Mouse (Mus musculus): Measurements from ENCODE around the gene Cltrn. TPM values are rescaled to one million over a fixed set of nuclear protein-coding genes. Genes with fewer than 3 reads are reported as not detected.

The Cltrn gene
- polyA plus RNA-seq, 1 experiment from 2014 or later = 0.23 TPM

DNA sequence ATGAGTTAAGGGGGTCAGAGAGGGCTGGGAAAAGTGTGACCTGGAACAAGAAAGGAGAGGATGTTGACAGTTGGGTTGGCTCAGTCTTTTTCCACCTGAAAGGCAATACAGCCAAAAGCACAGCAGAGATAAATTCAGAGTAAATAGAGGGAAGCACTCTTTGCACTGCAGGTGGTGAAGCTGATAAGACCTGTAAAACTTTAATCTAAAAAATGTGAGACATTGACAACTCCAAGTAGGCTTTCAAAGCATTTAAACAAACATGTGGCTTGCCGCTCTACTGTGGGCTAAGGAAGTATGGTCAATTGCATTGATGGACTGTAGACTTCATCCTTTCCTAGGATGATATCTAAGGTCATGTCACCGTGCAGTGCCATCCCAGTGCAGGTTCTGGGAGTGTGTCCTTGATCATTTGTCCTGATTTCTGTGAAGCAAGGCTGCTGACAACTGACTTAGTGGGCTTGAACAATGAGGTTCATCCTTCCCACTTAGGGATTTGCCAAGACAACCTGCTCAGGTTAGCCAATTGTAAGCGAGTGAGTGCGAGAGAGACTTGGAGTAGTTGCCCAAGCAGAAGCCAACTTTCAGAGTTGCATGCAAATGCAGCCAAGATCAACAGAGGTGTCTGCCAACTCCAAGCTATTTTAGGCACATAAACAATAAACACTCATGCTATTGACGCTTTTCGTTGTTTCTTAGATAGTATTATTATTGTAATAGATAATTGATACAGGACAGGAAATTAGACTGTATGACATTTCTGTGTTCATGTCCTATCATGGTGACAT lies 57.0 kb downstream of the Cltrn start:
- no peak for ATAC-seq (ENCODE audit: low FRiP score, low read depth)
- Histone ChIP-seq H3K4me1 (replicated peaks) (no peaks in the 10 kb centered on the region), H3K27ac (replicated peaks) (no peak overlapping the region), H3K4me3 (no peak overlapping the region), H3K36me3 (no peaks in the 10 kb centered on the region), H3K9ac (no peak overlapping the region), H3K27me3 (0 out of 2 replicates have a peak, but pooled peaks cover 2% of the 10 kb centered on the region), H3K4me2 (no peak overlapping the region), H3K9me3 (no peaks in the 10 kb centered on the region)
- 91% methylated on average over 6 of the region's 6 CpGs for WGBS

DNA sequence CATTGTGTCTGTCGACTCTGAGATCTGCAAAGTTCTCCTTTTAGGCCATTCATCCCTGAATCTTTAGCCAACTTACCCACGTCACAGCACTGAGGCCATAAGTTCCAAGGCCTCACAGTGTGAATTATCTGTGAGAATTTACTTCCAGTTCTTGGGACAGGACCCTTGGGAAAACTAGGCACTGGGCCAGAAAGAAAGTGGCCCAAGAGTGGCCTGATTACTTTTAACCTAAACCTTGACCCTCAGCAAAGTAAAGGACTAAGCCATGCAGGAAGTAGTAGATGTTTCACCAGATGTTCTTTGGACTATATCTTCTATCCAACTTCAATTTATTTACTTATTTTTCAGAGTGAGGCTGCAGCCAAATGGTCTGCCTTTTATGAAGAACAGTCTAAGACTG lies 64.1 kb downstream of the Cltrn start:
- no peaks in the 10 kb centered on the region for H3K4me1 ChIP-seq (replicated peaks)

DNA sequence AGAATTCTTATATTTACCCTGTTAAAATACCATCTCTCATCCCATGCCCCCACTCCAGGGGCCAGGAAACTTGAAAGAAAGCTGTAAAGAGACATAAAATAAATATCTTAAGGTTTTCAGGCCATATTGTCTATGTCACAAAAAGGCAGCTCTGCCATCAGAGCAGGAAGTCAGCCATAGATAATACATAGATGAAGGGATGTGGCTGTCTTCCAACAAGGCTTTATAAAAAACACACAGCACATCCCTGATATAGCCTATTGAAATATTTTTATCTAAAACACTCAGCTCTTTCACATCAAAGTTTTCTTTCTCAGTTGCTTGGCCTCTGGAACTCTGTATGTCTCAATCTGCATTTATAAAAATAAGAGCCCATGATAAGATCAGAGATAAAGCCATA lies 65.0 kb downstream of the Cltrn start:
- no peak overlapping the region for H3K4me2 ChIP-seq
- H3K9me3 ChIP-seq = no peaks in the 10 kb centered on the region
- H3K9ac ChIP-seq = no peak overlapping the region
- no peaks in the 10 kb centered on the region for H3K4me1 ChIP-seq (replicated peaks)
- no peaks in the 10 kb centered on the region for H3K36me3 ChIP-seq
- ATAC-seq (ENCODE audit: low FRiP score, low read depth) = no peak
- peaks cover 2% of the 10 kb centered on the region; the same call in 1 of the 2 replicates for H3K27me3 ChIP-seq
- H3K4me3 ChIP-seq = no peak overlapping the region
- no peak overlapping the region for H3K27ac ChIP-seq (replicated peaks)

More for the DNA sequence above, 64.1 kb downstream of the Cltrn start:
- no peak overlapping the region for H3K9ac ChIP-seq
- no peak overlapping the region for H3K4me2 ChIP-seq
- H3K9me3 ChIP-seq = no peaks in the 10 kb centered on the region
- ATAC-seq (ENCODE audit: low FRiP score, low read depth) = no peak
- H3K36me3 ChIP-seq = no peaks in the 10 kb centered on the region
- no peak overlapping the region for H3K4me3 ChIP-seq
- no peak overlapping the region for H3K27ac ChIP-seq (replicated peaks)
- WGBS = 67% methylated on average over 2 of the region's 2 CpGs
- peaks cover 2% of the 10 kb centered on the region; the same call in 1 of the 2 replicates for H3K27me3 ChIP-seq

GRCm38 (mm10) chrX:164154594-164154993 lies 66.0 kb downstream of the Cltrn start:
- 84% methylated on average over 5 of the region's 5 CpGs for WGBS
- H3K4me2 ChIP-seq = no peak overlapping the region
- H3K4me3 ChIP-seq = no peak overlapping the region
- ATAC-seq (ENCODE audit: low FRiP score, low read depth) = no peak
- H3K36me3 ChIP-seq = no peaks in the 10 kb centered on the region
- peaks cover 2% of the 10 kb centered on the region; the same call in 1 of the 2 replicates for H3K27me3 ChIP-seq
- H3K9ac ChIP-seq = no peak overlapping the region
- H3K9me3 ChIP-seq = no peaks in the 10 kb centered on the region
- no peak overlapping the region for H3K27ac ChIP-seq (replicated peaks)
- no peaks in the 10 kb centered on the region for H3K4me1 ChIP-seq (replicated peaks)

- H3K4me2 ChIP-seq = no peak overlapping the region
- WGBS = 100% methylated on average over 1 of the region's 1 CpGs
Measured at GRCm38 (mm10) chrX:164164681-164165080, 76.1 kb downstream of the Cltrn start.

More at GRCm38 (mm10) chrX:164164681-164165080, 76.1 kb downstream of the Cltrn start:
- no peaks in the 10 kb centered on the region for H3K9me3 ChIP-seq
- no peaks in the 10 kb centered on the region for H3K36me3 ChIP-seq
- ATAC-seq (ENCODE audit: low FRiP score, low read depth) = no peak
- no peaks in the 10 kb centered on the region for H3K4me1 ChIP-seq (replicated peaks)
- no peak overlapping the region for H3K9ac ChIP-seq
- H3K27ac ChIP-seq (replicated peaks) = no peak overlapping the region
- no peak overlapping the region for H3K4me3 ChIP-seq
- 0 out of 2 replicates have a peak, but pooled peaks cover 9% of the 10 kb centered on the region for H3K27me3 ChIP-seq

Other genes starting within 250 kb of the Cltrn start
- gene Ap1s2, start 179.8 kb upstream of the Cltrn start, polyA plus RNA-seq (2015; fragmentation: Nextera tagmentation; extraction: Ambion mirVana) = 120 and 123 TPM in 2 replicates
- 54.6 and 56.5 TPM in 2 replicates for gene Zrsr2, start 130.2 kb upstream of the Cltrn start, polyA plus RNA-seq (2015; fragmentation: Nextera tagmentation; extraction: Ambion mirVana)
- gene Car5b, start 60.8 kb upstream of the Cltrn start, polyA plus RNA-seq (2015; fragmentation: Nextera tagmentation; extraction: Ambion mirVana) = 0.49 and 0.96 TPM in 2 replicates
- gene Siah1b, start 12.3 kb upstream of the Cltrn start, polyA plus RNA-seq (2015; fragmentation: Nextera tagmentation; extraction: Ambion mirVana) = 17.9 and 19.1 TPM in 2 replicates
- gene Ace2, start 50.5 kb downstream of the Cltrn start, polyA plus RNA-seq (2015; fragmentation: Nextera tagmentation; extraction: Ambion mirVana) = 0.43 and 0.46 TPM in 2 replicates
- 0.46 and 0.62 TPM in 2 replicates for gene Bmx, start 169.4 kb downstream of the Cltrn start, polyA plus RNA-seq (2015; fragmentation: Nextera tagmentation; extraction: Ambion mirVana)
- gene Pir, start 180.5 kb downstream of the Cltrn start, polyA plus RNA-seq (2015; fragmentation: Nextera tagmentation; extraction: Ambion mirVana) = 3.6 TPM in 2 replicates

Measured in hindbrain, embryonic 15.5 days (tissue).